Mouse (Mus musculus): ENCODE results near the gene Ptges. TPM values are rescaled to one million over a fixed set of nuclear protein-coding genes. Genes with fewer than 3 reads are reported as not detected.
A peak's percentile ranks its signal among the peaks of the same experiment; 100 is the strongest.

Gene Ptges
- polyA plus RNA-seq, 1 experiment, result 10.9 TPM

GRCm38 (mm10) chr2:30912291-30912773 is 17.3 kb downstream of the Ptges start:
- no peak overlapping the region for H3K4me3 ChIP-seq (ENCODE audit: low read depth, low read length)
- peaks cover 17% of the 10 kb centered on the region for H3K4me1 ChIP-seq (ENCODE audit: control insufficient read depth, insufficient read depth, insufficient read length, low read length)
- no peaks in the 10 kb centered on the region; the same call in 1 of the 2 replicates for H3K27me3 ChIP-seq (ENCODE audit: control insufficient read depth, insufficient read depth, low read length)
- WGBS, result 16% methylated on average over 4 of the region's 4 CpGs
- TF ChIP-seq POLR2A (IDR thresholded peaks at IDR 0.05; ENCODE audit: low read depth, low read length), result no peak
- no peak for TF ChIP-seq CTCF (IDR thresholded peaks at IDR 0.05; ENCODE audit: extremely low read depth, insufficient read length, insufficient replicate concordance, low read depth, low read length)
- no peaks in the 10 kb centered on the region for H3K36me3 ChIP-seq (ENCODE audit: control insufficient read depth, insufficient read depth, low read length)
- H3K27ac ChIP-seq (ENCODE audit: insufficient read depth, low read depth, low read length), result no peak overlapping the region

GRCm38 (mm10) chr2:30906641-30907040 is 23.0 kb downstream of the Ptges start:
- H3K4me1 ChIP-seq (ENCODE audit: control insufficient read depth, insufficient read depth, insufficient read length, low read length), result no peaks in the 10 kb centered on the region
- peaks cover 9% of the 10 kb centered on the region for H3K27me3 ChIP-seq (ENCODE audit: control insufficient read depth, insufficient read depth, low read length)
- no peak overlapping the region for H3K27ac ChIP-seq (ENCODE audit: insufficient read depth, low read depth, low read length)
- TF ChIP-seq POLR2A (IDR thresholded peaks at IDR 0.05; ENCODE audit: low read depth, low read length) (no peak), CTCF (IDR thresholded peaks at IDR 0.05; ENCODE audit: extremely low read depth, insufficient read length, insufficient replicate concordance, low read depth, low read length) (no peak)
- H3K4me3 ChIP-seq (ENCODE audit: low read depth, low read length), result no peak overlapping the region
- 70% methylated on average over 4 of the region's 4 CpGs for WGBS
- no peaks in the 10 kb centered on the region for H3K36me3 ChIP-seq (ENCODE audit: control insufficient read depth, insufficient read depth, low read length)

GRCm38 (mm10) chr2:30905906-30906305 is 23.8 kb downstream of the Ptges start:
- Histone ChIP-seq H3K36me3 (ENCODE audit: control insufficient read depth, insufficient read depth, low read length) (no peaks in the 10 kb centered on the region), H3K4me3 (ENCODE audit: low read depth, low read length) (no peak overlapping the region), H3K27me3 (ENCODE audit: control insufficient read depth, insufficient read depth, low read length) (peaks cover 9% of the 10 kb centered on the region), H3K4me1 (ENCODE audit: control insufficient read depth, insufficient read depth, insufficient read length, low read length) (no peaks in the 10 kb centered on the region), H3K27ac (ENCODE audit: insufficient read depth, low read depth, low read length) (no peak overlapping the region)
- 78% methylated on average over 8 of the region's 8 CpGs for WGBS
- TF ChIP-seq CTCF (IDR thresholded peaks at IDR 0.05; ENCODE audit: extremely low read depth, insufficient read length, insufficient replicate concordance, low read depth, low read length), result no peak
- no peak for TF ChIP-seq POLR2A (IDR thresholded peaks at IDR 0.05; ENCODE audit: low read depth, low read length)

GRCm38 (mm10) chr2:30904991-30905390 is 24.7 kb downstream of the Ptges start:
- Histone ChIP-seq H3K36me3 (ENCODE audit: control insufficient read depth, insufficient read depth, low read length) (no peaks in the 10 kb centered on the region), H3K4me3 (ENCODE audit: low read depth, low read length) (no peak overlapping the region), H3K27ac (ENCODE audit: insufficient read depth, low read depth, low read length) (no peak overlapping the region), H3K27me3 (ENCODE audit: control insufficient read depth, insufficient read depth, low read length) (peaks cover 9% of the 10 kb centered on the region), H3K4me1 (ENCODE audit: control insufficient read depth, insufficient read depth, insufficient read length, low read length) (no peaks in the 10 kb centered on the region)
- no peak for TF ChIP-seq CTCF (IDR thresholded peaks at IDR 0.05; ENCODE audit: extremely low read depth, insufficient read length, insufficient replicate concordance, low read depth, low read length)
- TF ChIP-seq POLR2A (IDR thresholded peaks at IDR 0.05; ENCODE audit: low read depth, low read length), result no peak
- WGBS, result 53% methylated on average over 7 of the region's 7 CpGs

- Histone ChIP-seq H3K4me1 (ENCODE audit: control insufficient read depth, insufficient read depth, insufficient read length, low read length) (no peaks in the 10 kb centered on the region), H3K4me3 (ENCODE audit: low read depth, low read length) (no peak overlapping the region), H3K36me3 (ENCODE audit: control insufficient read depth, insufficient read depth, low read length) (no peaks in the 10 kb centered on the region), H3K27ac (ENCODE audit: insufficient read depth, low read depth, low read length) (no peak overlapping the region), H3K27me3 (ENCODE audit: control insufficient read depth, insufficient read depth, low read length) (peaks cover 9% of the 10 kb centered on the region)
- TF ChIP-seq CTCF (IDR thresholded peaks at IDR 0.05; ENCODE audit: extremely low read depth, insufficient read length, insufficient replicate concordance, low read depth, low read length) (no peak), POLR2A (IDR thresholded peaks at IDR 0.05; ENCODE audit: low read depth, low read length) (no peak)
- 47% methylated on average over 6 of the region's 6 CpGs for WGBS
These were observed 25.4 kb downstream of the Ptges start for GRCm38 (mm10) chr2:30904231-30904630.

- TF ChIP-seq CTCF (IDR thresholded peaks at IDR 0.05; ENCODE audit: extremely low read depth, insufficient read length, insufficient replicate concordance, low read depth, low read length), result no peak
- no peak for TF ChIP-seq POLR2A (IDR thresholded peaks at IDR 0.05; ENCODE audit: low read depth, low read length)
- H3K27ac ChIP-seq (ENCODE audit: insufficient read depth, low read depth, low read length), result no peak overlapping the region
- H3K4me3 ChIP-seq (ENCODE audit: low read depth, low read length), result peak overlapping the region; percentile 55
These were observed 26.6 kb downstream of the Ptges start for GRCm38 (mm10) chr2:30902726-30903722.

GRCm38 (mm10) chr2:30902256-30902655 is 27.4 kb downstream of the Ptges start:
- TF ChIP-seq CTCF (IDR thresholded peaks at IDR 0.05; ENCODE audit: extremely low read depth, insufficient read length, insufficient replicate concordance, low read depth, low read length) (no peak), POLR2A (IDR thresholded peaks at IDR 0.05; ENCODE audit: low read depth, low read length) (no peak)
- WGBS, result 56% methylated on average over 8 of the region's 8 CpGs
- Histone ChIP-seq H3K27me3 (ENCODE audit: control insufficient read depth, insufficient read depth, low read length) (peaks cover 9% of the 10 kb centered on the region), H3K4me3 (ENCODE audit: low read depth, low read length) (peak overlapping the region; percentile 55), H3K36me3 (ENCODE audit: control insufficient read depth, insufficient read depth, low read length) (no peaks in the 10 kb centered on the region), H3K4me1 (ENCODE audit: control insufficient read depth, insufficient read depth, insufficient read length, low read length) (peaks cover 3% of the 10 kb centered on the region), H3K27ac (ENCODE audit: insufficient read depth, low read depth, low read length) (no peak overlapping the region)

More at GRCm38 (mm10) chr2:30902726-30903722, 26.6 kb downstream of the Ptges start:
- Histone ChIP-seq H3K36me3 (ENCODE audit: control insufficient read depth, insufficient read depth, low read length) (no peaks in the 10 kb centered on the region), H3K4me1 (ENCODE audit: control insufficient read depth, insufficient read depth, insufficient read length, low read length) (no peaks in the 10 kb centered on the region), H3K27me3 (ENCODE audit: control insufficient read depth, insufficient read depth, low read length) (peaks cover 9% of the 10 kb centered on the region)
- 23% methylated on average over 36 of the region's 37 CpGs for WGBS

All from small intestine, adult 2 months (tissue).